12 mouse cellular contexts compared by ENCODE assay signal in the genomic region with DNA sequence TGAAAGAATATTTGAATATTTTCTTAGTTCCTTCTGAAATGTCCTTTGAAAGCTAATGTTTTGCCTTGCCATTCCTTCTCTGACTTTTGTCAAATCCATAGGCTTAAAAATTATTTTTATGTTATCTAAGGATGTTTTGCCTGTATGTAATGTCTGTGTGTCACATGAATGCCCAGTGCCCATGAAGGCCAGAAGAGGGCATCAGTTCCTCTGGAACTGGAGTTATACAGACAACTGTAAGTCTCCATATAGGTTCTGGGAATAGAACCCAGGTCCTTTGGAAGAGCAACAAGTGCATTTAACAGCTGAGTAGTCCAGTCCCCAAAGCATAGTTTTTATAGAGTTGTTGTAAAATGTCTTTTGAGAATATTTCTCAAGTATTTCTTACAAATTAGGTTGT. TPM values are rescaled to one million over a fixed set of nuclear protein-coding genes. Genes with fewer than 3 reads are reported as not detected.
DNase-seq lines count a peak whose midpoint lies in the region; ATAC-seq and TF ChIP-seq lines count a peak whose summit lies in the region.
"Had no signal": no experiment of that assay in that cellular context is flagged by ENCODE, and none has a peak within 500 bp of the region (broad histone marks: within the 10 kb centered on the region; RNA-seq: fewer than 3 reads in every experiment).

No protein-coding gene starts in this region.

- H3K27me3 ChIP-seq in kidney, embryonic 15.5 days = no peaks in the 10 kb centered on the region
- no peaks in the 10 kb centered on the region for H3K27me3 ChIP-seq in E14TG2a.4 (ENCODE audit: insufficient read depth, low read length)
- no peaks in the 10 kb centered on the region for H3K27me3 ChIP-seq in liver, embryonic 14.5 days (ENCODE audit: control insufficient read depth, insufficient read depth, low read length)
- H3K27me3 ChIP-seq: liver, embryonic 13.5 days had no signal

- H3K36me3 ChIP-seq in kidney, embryonic 15.5 days = no peaks in the 10 kb centered on the region
- no peaks in the 10 kb centered on the region for H3K36me3 ChIP-seq in E14TG2a.4 (ENCODE audit: insufficient read depth, low read length)
- no peaks in the 10 kb centered on the region for H3K36me3 ChIP-seq in liver, embryonic 14.5 days (replicated peaks; ENCODE audit: control insufficient read depth, insufficient read depth, low read depth)
- H3K36me3 ChIP-seq: heart, embryonic 10.5 days; liver, embryonic 13.5 days had no signal

- no peak overlapping the region for H3K4me3 ChIP-seq in kidney, embryonic 15.5 days (replicated peaks)
- H3K4me3 ChIP-seq in E14TG2a.4 (replicated peaks; ENCODE audit: low read length) = no peak overlapping the region
- H3K4me3 ChIP-seq in liver, embryonic 14.5 days (ENCODE audit: insufficient read depth in 1 of 2, low read depth in 2 of 2, low read length in 2 of 2) = no peak overlapping the region
- H3K4me3 ChIP-seq: heart, embryonic 10.5 days; liver, embryonic 13.5 days had no signal

- no peak overlapping the region for H3K27ac ChIP-seq in kidney, embryonic 15.5 days
- H3K27ac ChIP-seq in liver, embryonic 14.5 days = no peak overlapping the region
- H3K27ac ChIP-seq: heart, embryonic 10.5 days; liver, embryonic 13.5 days had no signal

- no peaks in the 10 kb centered on the region for H3K4me1 ChIP-seq in kidney, embryonic 15.5 days
- H3K4me1 ChIP-seq in E14TG2a.4 (replicated peaks; ENCODE audit: low read depth, low read length) = no peaks in the 10 kb centered on the region
- no peaks in the 10 kb centered on the region for H3K4me1 ChIP-seq in liver, embryonic 14.5 days (replicated peaks; ENCODE audit: control insufficient read depth in 2 of 2, insufficient read depth in 2 of 2, low read length in 1 of 2)
- H3K4me1 ChIP-seq: heart, embryonic 10.5 days; liver, embryonic 13.5 days had no signal

- H3K9ac ChIP-seq in kidney, embryonic 15.5 days = no peak overlapping the region
- no peak overlapping the region for H3K9ac ChIP-seq in liver, embryonic 14.5 days (replicated peaks)
- H3K9ac ChIP-seq: liver, embryonic 13.5 days had no signal

- DNase-seq in kidney, adult 9 months = peak; percentile 43
- DNase-seq in A20 (ENCODE audit: low read depth, low spot score) = peak; percentile 47
- peak in 1 of 3 experiments; percentile 19 for DNase-seq in liver, embryonic 14.5 days (ENCODE audit: low read depth in 3 of 3, low spot score in 3 of 3)
- DNase-seq in frontal cortex, postnatal 10 days (ENCODE audit: low spot score in 2 of 2) = no peak
- no peak for DNase-seq in heart, postnatal 36 days
- DNase-seq: cerebellum, adult 9-11 months; liver, embryonic 13.5 days; right cerebral cortex, adult 18-20 months had no signal

- 0 out of 2 replicates have a peak, but pooled peaks have one; percentile 12 for TF ChIP-seq CTCF in E14TG2a.4 (conservative IDR thresholded peaks at IDR 0.05; ENCODE audit: low read length)
- TF ChIP-seq CTCF in liver, embryonic 14.5 days (IDR thresholded peaks at IDR 0.05; ENCODE audit: low read depth) = peak; percentile 55

- no peaks in the 10 kb centered on the region for H3K9me3 ChIP-seq in kidney, embryonic 15.5 days (replicated peaks)
- no peaks in the 10 kb centered on the region for H3K9me3 ChIP-seq in E14TG2a.4 (ENCODE audit: low read length)
- no peaks in the 10 kb centered on the region for H3K9me3 ChIP-seq in liver, embryonic 14.5 days (ENCODE audit: control insufficient read depth, low read length)
- H3K9me3 ChIP-seq: heart, embryonic 10.5 days; liver, embryonic 13.5 days had no signal

- no peak for ATAC-seq in kidney, embryonic 15.5 days (replicated peaks; ENCODE audit: low FRiP score)
- no peak for ATAC-seq in liver, embryonic 14.5 days (ENCODE audit: insufficient read depth)

- H3K4me2 ChIP-seq in kidney, embryonic 15.5 days = no peak overlapping the region
- no peak overlapping the region for H3K4me2 ChIP-seq in liver, embryonic 14.5 days (ENCODE audit: low read depth)
- H3K4me2 ChIP-seq: liver, embryonic 13.5 days had no signal

- TF ChIP-seq EP300 in liver, embryonic 14.5 days (IDR thresholded peaks at IDR 0.05; ENCODE audit: low read depth) = no peak

- intact Hi-C loops in heart, postnatal 36 days (cut with DNase I) = loop anchor here (1.0 kb wide), 1 partner anchor 74 kb away; the partner anchor contains the start of gene Gpr150

RNA-seq across cellular contexts. Expression of gene Spata9, which starts 15.0 kb away (rescaled TPM):
- 0.84 and 0.87 TPM in 2 replicates for polyA plus RNA-seq in kidney, embryonic 15.5 days (2015; fragmentation: Nextera tagmentation; extraction: Ambion mirVana)
- 0.04 TPM in 1 of 2 replicates, not detected in the other for polyA plus RNA-seq in liver, embryonic 14.5 days (2012; rRNA removed)
- polyA plus RNA-seq in liver, embryonic 14.5 days (2014; fragmentation: Nextera tagmentation; extraction: Ambion mirVana) = 0.47 and 0.75 TPM in 2 replicates
- not detected for total RNA-seq in heart, postnatal 36 days (2021)
- total RNA-seq: layer of hippocampus, adult 18-20 months had no signal

RNA-seq across cellular contexts. Expression of gene Rfesd, which starts 36.6 kb away (rescaled TPM):
- 18.9 and 20.2 TPM in 2 replicates for polyA plus RNA-seq in kidney, embryonic 15.5 days (2015; fragmentation: Nextera tagmentation; extraction: Ambion mirVana)
- 20.2 and 42.7 TPM in 2 replicates for polyA plus RNA-seq in liver, embryonic 14.5 days (2012; rRNA removed)
- 214 and 228 TPM in 2 replicates for polyA plus RNA-seq in liver, embryonic 14.5 days (2014; fragmentation: Nextera tagmentation; extraction: Ambion mirVana)
- total RNA-seq in heart, postnatal 36 days (2021) = 10 to 100 TPM; 11.5 to 12.1 TPM

RNA-seq across cellular contexts. Expression of gene Rhobtb3, which starts 38.2 kb away (rescaled TPM):
- polyA plus RNA-seq in kidney, embryonic 15.5 days (2015; fragmentation: Nextera tagmentation; extraction: Ambion mirVana) = 37.5 and 40.9 TPM in 2 replicates
- polyA plus RNA-seq in liver, embryonic 14.5 days (2012; rRNA removed) = 1.2 and 1.9 TPM in 2 replicates
- polyA plus RNA-seq in liver, embryonic 14.5 days (2014; fragmentation: Nextera tagmentation; extraction: Ambion mirVana) = 3.4 and 4.0 TPM in 2 replicates
- total RNA-seq in heart, postnatal 36 days (2021) = 10 to 100 TPM; 11.0 to 14.1 TPM

Comparison
In these comparisons a context has a peak if more than half of its experiments do, and no peak if none do; other contexts are left out.
1. DNase-seq: peak in kidney, adult 9 months (single experiment) and A20 (single experiment); none in frontal cortex, postnatal 10 days (0 of 2) and heart, postnatal 36 days (0 of 2).